Mouse (Mus musculus) gastrocnemius, postnatal 4 days (tissue): ENCODE data around the gene Npb. TPM values are rescaled to one million over a fixed set of nuclear protein-coding genes. Genes with fewer than 3 reads are reported as not detected.

Experiments used
- DNase-seq, 2 experiments: peaks; one replicate each; pipeline ENCODE4 v3.0.0; 2021 to 2022; ENCODE audit warnings: low spot score in 2 of 2, mixed read lengths in 2 of 2
- total RNA-seq, 2 experiments: library from RNA; stranded (reverse); gene quantifications; 2 replicates each; pipeline ENCODE4 v1.2.3; 2021

Gene Npb
- total RNA-seq, 2 experiments from 2014 or later = 1.3 TPM; not detected in 1

GRCm38 (mm10) chr11:120613976-120614375, 5.7 kb downstream of the Npb start:
- no peak for DNase-seq

GRCm38 (mm10) chr11:120615167-120615566, 6.9 kb downstream of the Npb start:
- DNase-seq = no peak

GRCm38 (mm10) chr11:120615606-120616203, 7.4 kb downstream of the Npb start:
- DNase-seq = no peak

DNA sequence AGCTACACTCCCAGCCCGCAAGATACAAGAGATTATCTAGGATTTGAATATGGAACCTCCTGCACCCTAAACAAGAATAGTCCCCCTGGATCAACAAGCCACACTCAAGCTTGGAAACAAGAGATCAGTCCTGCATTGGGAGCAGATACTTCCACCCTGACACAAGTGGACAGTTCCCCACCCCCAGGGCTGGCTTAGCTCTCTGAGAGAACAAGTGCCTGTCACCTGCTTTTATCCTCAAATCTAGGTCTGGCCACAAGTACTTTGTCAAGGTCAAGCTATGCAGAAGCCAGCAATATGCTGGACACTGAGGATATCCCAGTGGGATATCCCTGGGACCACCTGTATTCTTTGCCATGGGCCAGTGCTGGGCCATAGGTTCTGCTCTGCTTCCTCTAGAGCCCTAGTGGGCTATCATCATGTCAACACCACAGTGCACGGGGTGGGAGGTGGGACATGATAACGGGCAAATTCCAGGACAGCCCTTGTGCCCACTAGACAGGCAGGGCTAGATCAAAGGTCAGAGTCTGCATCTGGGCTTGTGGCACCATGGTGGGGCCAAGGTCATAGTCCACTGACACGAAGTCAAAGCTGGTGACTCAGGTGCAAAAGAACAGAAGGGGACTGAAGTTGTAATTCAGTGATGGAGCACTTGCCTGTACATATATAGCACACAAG, 8.5 kb downstream of the Npb start:
- DNase-seq = no peak

DNA sequence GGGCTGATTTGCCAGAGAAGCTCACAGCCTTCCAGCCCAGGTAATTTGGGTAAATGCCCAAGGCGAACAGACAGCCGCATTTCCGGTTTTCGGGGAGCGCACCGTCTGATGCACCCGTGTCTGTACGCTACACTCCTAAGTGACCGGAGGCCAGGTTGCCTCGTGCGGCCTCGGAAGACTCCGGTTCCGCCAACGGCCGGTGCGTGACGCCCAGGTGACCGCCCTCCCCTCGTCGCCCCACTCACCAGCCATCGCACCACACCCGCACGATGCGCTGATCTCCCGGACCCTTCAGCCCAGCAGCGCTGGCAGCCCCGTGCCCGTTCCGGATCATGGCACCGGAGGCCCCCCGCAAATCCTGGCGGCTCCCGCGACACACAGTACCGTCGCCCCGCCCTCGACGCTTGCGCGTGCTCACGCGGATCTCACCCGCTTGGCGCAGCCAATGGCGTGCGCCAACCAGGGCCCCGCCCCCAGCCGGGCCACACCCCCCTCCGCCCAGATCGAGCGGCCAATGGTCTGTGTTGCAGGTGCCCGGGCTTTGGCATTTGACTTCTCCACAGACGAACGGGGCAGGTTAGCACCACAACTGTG, 9.3 kb downstream of the Npb start, which contains the start of gene Pcyt2:
Gene Pcyt2, minus strand, starts transcription at position 418 of the 594 bp plus-strand sequence.
- peak; percentile 86 to 93 for DNase-seq

DNA sequence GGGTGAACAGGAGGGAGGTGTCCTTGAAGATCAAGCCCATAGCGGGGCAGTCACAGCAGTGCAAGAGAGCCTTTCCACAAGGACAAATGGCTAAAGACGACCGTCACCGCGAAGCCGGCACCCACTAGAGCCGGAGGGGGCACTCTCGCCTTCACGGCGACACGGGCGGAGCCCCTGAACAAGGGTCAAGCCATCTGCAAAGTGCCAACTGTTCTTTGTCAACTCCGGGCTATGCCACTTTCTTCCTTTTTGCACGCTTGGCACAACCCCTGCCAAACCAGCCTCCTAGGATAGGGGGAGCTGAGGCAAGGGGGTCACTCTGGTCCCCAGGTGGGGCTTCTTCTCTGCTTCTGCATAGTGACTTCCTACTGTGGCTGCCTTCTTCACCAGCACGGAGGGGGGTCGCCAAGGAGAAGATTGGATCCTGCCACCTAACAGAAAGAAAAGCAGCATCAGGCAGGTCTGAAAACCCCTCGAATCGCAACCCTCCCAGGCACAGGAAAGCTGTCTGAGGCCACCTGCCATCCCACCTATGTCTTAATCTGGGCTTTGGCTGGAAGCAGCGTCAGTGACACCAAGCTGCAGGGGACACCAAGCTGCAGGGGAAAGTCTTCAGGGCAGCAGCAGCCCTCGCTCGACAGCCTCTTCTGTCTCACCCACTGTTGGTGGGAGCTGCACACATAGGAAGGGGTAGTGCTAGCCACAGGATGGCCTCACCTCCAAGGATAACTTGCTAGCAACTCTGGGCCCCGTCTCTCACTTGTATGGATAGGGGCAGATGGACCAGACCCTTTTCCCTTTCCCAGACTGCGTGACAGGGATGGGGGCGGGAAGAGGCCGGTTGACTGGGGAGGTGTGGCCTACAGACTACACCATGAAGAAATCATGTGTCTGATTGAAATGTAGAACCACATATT, 10.6 kb downstream of the Npb start:
- DNase-seq = peak in 1 of 2 experiments; percentile 12

DNA sequence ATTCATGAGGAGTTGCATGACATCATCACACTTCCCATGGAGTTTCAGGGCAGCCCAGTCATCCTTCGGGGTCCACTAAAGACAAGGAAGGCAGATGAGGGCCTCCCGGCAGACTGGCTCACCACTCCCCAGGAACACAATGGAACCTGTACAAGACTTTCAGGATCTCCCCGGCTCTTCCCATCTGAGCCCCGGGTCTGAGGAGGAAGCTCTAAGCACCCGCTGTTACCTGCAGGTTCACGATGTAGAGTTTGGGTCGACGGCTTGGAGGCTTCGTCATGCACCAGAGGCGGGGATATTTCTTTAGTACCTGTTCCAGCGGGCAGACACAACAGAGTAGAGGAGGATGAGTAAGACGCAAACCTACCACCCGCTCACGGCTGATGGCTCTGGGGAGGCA, 11.9 kb downstream of the Npb start:
- DNase-seq = peak in 1 of 2 experiments; percentile 8

DNA sequence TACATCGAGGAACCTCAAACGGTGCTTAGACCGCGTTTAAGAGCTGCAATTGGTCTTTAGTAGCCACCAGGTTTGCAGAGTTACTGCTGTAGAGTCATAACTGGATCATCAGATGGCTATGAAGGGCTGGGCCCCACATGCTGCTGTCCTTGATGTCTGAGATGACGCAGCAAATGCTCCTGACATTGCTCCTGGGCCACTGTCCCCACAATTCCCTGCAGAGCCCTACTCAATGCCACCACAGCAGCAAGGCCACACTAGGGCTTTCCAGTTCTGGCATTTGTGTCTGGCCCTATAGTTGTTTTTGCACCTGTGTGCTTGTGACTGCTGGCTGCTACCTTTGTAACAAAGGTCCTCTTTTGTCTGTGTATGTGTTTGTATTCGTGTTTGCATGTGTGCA, 14.5 kb downstream of the Npb start:
- DNase-seq = no peak

DNA sequence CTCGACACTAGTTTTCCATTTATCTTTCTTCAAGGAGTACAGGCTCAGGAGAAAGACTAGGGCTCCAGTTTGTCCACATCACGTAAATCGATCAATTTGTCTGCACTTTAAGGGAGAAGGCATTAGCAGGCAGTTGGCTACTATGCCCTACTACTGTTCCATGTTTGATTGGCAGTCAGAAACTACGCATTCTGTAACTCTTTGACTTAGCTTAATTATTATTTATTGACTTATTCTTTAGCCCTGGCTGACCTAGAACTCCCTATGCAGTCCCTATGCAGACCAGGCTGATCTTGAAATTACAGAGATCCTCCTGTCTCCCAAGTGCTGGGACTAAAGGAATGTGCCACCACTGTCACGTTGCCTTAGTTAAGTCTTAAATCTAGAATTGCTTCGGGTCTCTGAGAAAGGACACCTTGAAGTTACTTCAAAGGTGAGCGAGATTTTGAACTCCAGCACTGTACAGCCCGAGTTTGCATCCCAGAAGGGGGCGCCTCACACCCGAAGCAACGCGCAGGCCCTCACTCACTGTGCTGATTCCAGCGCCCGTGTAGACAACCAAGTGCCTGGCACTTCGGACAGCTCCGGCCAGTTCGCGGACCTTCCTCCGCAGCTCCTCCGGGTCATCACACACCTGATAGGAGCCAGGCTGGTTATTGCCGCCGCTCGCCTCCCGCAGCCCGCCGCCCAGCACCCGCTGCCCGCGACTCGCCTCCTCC, 15.8 kb downstream of the Npb start:
- DNase-seq = peak in 1 of 2 experiments; percentile 71

GRCm38 (mm10) chr11:120624680-120625111, 16.4 kb downstream of the Npb start:
- DNase-seq = peak; percentile 70 to 89

DNA sequence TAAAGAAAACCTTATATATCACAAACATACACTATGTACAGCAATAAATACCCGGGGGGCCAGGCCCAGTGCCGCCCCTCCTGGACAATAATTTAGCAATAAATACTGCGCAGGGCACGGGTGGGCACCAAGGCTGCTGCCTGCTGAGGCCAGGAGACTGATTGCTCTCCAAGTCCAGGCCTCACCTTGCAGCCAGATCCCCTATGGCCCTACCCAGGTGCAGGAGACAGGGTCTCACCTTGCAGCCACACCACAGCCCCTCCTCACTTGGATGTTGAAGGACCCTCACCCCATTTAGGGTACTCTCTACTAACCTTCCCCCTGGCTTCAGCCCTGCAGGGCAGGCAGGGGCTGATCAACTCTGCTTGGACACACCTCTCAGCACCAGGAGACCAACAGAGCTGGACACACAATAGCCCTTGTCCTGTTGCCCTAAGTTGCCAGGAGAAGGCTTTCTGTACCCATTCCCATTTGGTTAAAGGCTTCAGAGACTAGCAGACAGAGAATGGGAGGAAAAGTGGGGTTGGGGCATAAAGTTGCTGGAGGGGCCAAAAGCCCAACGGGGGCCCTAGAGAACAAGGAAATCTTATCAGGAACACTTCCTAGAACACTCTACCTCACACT, 17.0 kb downstream of the Npb start, which contains the start of gene Sirt7:
Gene Sirt7, minus strand, starts transcription at position 89 of the 624 bp plus-strand sequence.
- DNase-seq = no peak

GRCm38 (mm10) chr11:120626785-120627467, 18.6 kb downstream of the Npb start:
- peak in 1 of 2 experiments; percentile 9 for DNase-seq

GRCm38 (mm10) chr11:120627468-120628300, 19.4 kb downstream of the Npb start:
- peak in 1 of 2 experiments; percentile 10 for DNase-seq

GRCm38 (mm10) chr11:120628601-120629340, 20.5 kb downstream of the Npb start:
- peak in 1 of 2 experiments; percentile 9 for DNase-seq

DNA sequence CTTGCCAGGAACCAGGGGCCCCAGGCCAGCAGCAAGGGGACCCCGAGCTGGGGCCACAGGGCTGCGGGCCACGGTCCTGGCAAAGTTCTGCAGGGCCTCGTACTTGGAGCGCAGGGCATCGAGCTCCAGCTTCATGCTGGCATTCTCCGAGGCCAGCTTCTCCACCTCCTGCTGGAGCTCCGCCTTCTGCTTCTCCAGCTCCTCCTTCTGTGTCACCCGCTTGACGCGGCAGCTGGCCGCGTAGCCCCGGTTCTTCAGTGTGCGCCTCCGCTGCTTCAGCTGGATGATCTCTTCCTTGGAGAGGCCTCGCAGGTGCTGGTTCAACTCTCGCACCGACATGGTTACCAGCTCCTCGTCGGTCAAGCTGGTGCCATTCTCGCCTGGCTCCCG, 21.1 kb downstream of the Npb start:
- DNase-seq = peak in 1 of 2 experiments; percentile 12

GRCm38 (mm10) chr11:120629911-120630310, 21.6 kb downstream of the Npb start:
- DNase-seq = peak in 1 of 2 experiments; percentile 44

DNA sequence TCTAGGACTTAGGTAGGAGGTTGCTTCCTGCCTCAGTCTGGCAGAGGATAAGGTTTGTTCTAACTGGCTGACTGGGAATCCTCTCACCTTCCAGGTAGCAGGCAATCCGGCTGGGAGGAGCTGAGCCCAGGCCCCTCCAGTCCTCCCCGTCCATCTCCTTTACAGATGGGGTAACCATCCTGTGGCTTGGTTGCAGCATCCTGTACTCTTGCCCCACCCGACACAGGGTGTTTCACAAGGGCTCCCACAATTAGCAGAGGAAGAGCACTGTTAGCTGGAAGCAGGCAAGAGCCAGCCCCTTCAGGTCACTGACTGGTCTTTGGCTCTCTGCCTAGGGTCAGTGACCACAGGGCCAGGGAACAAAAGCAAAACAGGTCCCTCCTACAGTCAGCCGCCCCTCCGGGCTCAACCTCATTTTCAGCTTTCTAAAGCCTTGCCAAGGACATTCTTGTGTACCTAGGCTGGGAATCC, 22.2 kb downstream of the Npb start:
- peak in 1 of 2 experiments; percentile 19 for DNase-seq
